Mouse (Mus musculus) spleen, postnatal 10 days (tissue): Measurements from ENCODE around the gene Sec14l3.
A peak's percentile ranks its signal among the peaks of the same experiment; 100 is the strongest.
"Not testable (repeated sequence)": the region's sequence is repeated elsewhere in the genome, so short reads cannot be mapped to it uniquely, and the experiment has no call there.

Source experiments
- DNase-seq, 2 experiments: peaks; one replicate each; pipeline ENCODE4 v3.0.0; 2021 to 2022; ENCODE audit warnings: low spot score in 2 of 2

Gene Sec14l3

GRCm38 (mm10) chr11:4064627-4065122, at the start of gene Sec14l3:
Gene Sec14l3 (plus strand): TSS chr11:4064841.
- DNase-seq: no peak

DNA sequence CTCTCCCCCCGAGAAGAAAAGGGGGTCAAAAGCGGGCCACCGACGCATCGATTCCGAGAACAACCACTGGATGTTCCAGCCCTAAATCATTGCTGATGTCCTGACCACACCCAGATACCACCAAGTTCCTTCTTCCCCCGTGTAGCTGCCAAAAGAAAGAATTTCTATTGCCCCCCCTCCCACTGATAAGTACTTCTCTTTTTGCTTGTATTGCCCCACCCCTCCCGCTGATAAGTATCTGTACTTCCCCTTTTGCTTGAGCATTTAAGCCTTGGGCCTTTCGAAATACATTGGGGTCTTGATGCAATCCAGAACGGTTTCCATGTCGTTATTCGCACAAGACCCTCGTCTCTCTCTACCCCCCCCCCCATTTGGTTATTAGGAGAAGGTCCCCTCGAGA, 48.8 kb upstream of the Sec14l3 start:
- not testable (repeated sequence) for DNase-seq

- DNase-seq: not testable (repeated sequence)
Observed at GRCm38 (mm10) chr11:4022111-4022510, 42.5 kb upstream of the Sec14l3 start.

- DNase-seq: no peak
Observed at GRCm38 (mm10) chr11:4023321-4023720, 41.3 kb upstream of the Sec14l3 start.

- DNase-seq: no peak
Observed at GRCm38 (mm10) chr11:4027066-4027465, 37.6 kb upstream of the Sec14l3 start.

DNA sequence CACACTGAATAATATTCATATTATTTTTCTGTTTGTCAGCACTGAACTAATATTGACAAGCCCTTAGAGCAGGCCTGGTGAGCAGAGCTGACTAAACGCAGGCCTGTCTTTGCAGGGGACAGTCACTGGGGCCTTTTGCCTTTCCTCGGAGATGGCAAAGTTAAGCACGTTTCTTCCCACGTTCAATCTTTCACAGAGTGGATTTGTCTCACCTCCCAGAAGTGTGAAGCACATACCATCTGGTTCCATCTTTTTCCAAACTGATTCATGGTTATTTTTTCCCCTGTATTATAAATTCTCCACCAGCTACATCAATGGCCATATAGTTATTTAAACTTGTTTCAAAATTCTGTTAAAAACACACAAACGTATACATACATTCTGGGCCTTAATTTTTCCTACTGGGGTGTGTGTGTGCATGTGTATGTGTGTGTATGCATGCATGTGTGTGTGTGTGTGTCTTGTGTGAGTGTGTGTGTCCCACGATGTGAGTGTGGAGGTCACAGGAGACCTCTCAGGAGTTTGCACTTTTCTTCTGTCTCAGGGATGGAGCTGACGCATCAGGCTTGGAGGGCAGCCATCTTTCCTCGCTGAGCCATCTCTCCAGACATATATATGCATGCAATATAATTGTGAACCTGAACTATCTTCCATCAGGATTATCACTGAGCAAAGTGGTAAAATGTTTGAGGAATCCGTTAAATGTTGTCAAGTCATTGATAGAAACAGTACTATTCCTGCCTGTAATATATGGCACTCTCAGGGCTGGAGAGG, 36.9 kb upstream of the Sec14l3 start:
- no peak for DNase-seq

DNA sequence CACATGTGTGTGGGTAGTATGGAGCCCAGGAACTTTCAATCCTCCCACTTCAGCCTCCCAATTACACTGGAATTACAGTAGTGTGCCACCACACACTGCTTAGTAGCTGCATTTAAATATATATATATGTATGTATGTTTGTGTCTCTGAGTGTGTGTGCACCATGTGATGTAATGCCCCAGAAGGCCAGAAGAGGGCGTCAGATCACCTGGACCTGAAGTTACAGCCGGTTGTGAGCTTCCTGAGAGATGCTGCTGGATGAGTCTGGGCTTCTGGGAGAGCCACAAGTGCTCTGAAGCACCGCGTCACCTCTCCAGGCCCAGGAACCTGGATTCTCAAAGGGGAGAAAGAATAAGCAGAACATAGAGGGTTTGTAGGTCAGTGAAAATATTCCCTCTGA, 35.3 kb upstream of the Sec14l3 start:
- no peak for DNase-seq

DNA sequence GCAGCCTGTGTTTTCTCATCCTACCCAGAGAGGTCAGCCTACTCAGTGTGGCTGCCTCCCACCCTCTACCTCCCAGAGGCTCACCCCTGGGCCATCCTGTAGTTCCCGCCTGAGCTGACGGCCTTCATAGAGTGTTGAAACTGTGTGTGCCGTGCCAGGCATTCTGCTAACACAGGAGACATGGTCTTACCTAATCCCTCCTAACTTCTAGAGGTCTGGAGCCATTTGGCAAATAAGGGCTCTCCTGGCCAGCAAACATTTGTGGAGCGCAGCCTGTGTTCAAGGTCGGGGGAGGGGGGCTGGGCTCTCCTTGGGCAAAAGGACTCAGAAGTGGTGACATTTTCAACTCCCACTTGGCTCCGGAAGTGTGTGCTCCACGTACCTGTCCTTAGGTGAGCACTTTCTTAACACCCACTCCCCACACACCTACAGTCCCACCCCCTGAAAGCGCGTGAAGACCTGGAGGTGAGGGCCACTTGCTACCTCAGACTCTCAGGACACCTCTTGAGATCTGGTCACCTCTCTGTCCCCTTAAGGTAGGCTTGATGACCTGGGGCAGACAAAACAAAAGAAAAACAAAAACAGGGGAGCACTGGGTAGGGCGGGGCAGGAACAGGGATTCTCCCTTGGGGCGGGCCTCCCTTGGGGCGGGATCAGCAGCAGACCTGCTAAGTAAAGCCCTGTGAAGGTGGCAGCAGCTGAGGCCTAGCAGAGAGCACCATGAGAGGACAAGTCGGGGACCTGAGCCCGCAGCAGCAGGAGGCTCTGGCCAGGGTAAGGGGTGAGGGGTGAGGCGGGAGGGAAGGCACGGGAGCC, 33.3 kb upstream of the Sec14l3 start, which contains the start of gene Sec14l4:
Gene Sec14l4 (plus strand): TSS at position 337 of the 816 bp plus-strand sequence.
- no peak for DNase-seq

DNA sequence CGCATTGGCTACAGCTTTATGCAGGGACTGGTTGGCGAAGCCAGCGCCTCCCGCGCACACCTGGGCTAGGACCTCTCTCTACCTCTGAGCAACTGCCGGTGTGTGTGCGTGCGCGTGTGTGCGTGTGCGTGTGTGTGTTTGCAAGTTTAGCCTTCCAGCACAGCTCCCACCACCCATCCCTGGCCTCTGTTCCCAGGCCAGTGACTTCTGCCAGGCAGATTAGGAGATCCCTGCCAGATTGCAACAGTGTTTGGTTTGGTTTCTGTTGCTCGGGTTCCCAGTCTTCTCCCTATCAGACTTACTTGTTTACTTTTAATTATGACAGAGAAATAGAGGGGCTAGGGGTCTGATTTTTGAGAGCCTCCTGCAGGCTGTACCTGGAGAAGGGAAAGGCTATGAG, 32.7 kb upstream of the Sec14l3 start:
- DNase-seq: no peak

DNA sequence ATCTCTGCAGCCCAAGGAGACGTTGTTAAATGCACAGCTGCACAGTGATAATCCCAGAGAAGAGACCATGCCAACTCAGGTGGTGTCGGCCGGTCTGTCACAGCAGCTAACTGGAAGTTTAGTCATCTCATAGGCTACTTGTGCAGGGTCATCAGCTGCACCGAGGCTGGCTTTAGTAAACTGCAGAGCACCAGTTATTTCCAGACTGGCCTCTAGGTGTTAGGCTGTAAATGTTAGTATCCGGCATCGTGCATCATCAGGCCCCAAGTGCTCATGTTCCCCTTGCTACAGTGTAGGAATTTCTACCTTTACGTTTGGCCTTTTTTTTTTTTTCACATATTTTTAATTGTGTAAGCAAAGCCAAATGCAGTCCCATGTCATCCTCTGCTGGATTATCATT, 31.2 kb upstream of the Sec14l3 start:
- DNase-seq: no peak

GRCm38 (mm10) chr11:4034169-4034568, 30.5 kb upstream of the Sec14l3 start:
- DNase-seq: no peak

- DNase-seq: no peak
Observed at GRCm38 (mm10) chr11:4035116-4035892, 29.3 kb upstream of the Sec14l3 start.

DNA sequence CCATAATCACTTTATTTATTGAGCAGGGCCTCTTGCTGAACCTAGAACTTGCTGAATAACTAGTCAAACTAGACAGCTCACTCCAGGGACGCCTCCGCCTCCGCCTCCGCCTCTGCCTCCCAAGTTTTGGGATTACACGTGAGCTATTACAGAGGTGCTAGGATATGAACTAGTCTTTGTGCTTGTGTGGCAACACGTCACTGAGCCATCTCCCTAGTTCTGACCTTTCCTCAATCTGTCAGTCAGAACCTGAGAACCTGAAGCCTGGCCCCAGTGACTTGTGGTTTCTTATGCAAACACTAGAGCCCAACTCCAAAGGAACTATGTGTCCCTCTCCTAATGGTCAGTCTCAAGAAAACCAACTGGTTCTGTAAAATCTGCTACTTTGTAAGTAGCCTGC, 28.7 kb upstream of the Sec14l3 start:
- no peak for DNase-seq

GRCm38 (mm10) chr11:4036365-4037084, 28.1 kb upstream of the Sec14l3 start:
- DNase-seq: no peak

DNA sequence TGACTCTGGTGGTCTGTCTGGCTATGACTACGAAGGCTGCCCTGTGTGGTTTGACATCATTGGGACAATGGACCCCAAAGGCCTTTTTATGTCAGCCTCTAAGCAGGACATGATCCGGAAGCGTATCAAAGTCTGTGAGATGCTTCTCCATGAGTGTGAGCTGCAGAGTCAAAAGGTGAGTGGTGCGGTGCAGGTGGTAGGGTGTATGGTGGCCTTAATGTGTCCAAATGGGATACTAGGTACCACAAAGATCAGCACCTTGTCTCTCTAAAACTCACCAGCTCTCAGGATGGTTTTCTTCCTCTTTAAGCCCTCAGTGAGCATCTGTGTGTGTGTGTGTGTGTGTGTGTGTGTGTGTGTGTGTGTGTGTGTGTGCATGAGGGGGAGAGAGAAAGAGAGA, 24.7 kb upstream of the Sec14l3 start:
- DNase-seq: no peak

DNA sequence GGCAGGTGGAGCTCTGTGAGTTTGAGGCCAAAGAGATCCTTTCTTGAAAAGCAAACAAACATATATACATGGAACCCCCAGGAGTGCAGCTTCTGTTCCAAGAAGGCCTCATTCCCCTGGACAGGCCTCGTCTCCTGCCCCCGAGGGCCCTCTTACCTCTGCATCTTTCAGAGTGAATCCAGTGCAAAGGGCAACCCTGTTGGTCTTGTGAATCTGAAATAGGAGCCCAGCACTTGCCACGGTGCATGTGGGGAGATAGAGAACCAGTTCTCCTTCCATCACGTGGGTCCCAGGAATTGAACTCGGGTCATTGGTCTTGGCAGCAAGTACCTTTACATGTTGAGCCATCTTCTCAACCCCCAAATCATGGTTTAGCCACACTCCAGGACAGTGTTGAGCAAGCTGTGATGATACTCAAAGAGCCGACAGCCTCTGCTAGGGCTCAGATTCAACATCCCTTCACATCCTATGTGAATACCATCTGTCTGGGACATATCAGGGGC, 23.5 kb upstream of the Sec14l3 start:
- DNase-seq: no peak

DNA sequence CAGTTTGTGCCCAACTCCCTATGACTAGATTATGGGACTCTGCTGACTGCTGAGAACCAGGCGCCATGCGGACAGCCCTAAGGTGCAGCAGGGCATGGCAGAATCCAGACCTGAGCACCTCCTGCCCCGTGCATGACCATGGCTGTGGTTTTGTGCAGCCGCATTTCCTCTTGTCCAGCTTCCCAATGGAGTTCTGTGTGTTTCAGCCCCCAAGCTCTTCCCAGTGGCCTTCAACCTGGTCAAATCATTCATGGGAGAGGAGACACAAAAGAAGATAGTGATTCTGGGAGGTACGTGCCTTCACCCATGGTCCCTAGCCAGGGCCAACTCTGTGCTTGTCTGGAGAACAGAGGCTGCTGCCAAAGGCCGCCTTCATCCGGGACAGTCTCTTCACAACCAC, 21.6 kb upstream of the Sec14l3 start:
- no peak for DNase-seq

DNA sequence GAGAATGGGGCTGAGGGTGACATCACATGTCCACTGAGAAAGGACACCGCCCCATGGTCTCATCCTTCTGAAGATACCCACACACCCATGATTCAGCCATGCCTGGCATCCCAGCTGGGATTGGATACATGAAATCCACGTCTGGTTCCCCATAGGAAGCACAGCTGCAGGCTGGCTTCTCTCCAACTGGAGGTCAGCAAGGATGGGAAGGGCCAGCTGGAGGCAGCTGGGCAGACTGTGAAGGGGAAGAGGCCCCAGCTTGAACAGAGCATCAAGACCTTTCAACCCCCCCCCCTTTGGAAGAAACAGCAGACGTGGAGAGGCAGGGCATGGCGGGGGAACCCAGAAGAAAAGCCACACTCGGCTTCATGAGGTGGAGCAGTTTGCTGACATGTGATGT, 18.1 kb upstream of the Sec14l3 start:
- no peak for DNase-seq

DNA sequence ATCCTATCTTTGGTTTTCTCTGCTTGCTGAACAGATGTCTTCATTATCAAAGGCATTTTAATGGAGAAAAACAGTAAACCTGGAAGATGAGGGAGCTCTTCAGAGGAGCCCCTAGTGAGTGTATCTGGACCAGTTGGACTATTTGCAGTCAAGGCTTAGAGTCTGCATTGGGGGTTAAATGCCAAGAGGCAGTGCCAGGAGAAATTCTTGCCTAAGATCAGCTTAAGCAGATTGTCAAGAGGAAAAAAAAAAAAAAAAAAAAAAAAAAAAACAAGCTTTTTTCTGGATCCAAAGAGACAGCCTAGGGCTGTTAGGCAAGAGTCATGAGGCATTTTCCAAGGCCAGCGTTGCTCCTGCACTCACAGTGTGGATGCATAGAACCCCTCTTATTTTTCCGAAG, 16.9 kb upstream of the Sec14l3 start:
- no peak for DNase-seq

- no peak for DNase-seq
Observed at GRCm38 (mm10) chr11:4048438-4048837, 16.2 kb upstream of the Sec14l3 start.

DNA sequence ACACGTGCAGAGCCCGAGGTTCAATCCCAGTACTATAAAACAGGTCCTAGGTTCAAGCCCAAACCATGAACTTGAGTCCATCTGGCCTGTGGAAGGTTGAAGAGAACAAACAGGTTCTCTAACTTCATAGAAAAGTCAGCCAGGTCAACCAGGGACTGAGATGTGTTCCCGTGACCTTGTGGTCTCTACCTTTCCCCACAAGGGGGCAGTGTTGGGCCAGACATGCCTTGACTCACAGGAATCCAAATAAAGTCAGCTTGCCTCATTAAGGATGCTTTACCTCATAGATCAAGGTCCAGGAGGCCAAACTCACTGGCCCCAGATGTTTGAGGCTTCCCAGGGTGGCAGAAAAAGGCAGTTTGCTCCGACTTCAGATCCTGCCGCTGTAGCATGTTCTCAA, 11.1 kb upstream of the Sec14l3 start:
- DNase-seq: peak; percentile 53 to 79
